Mouse (Mus musculus) kidney, adult 2 months (tissue): ENCODE measurements around the gene Srebf2. TPM values are rescaled to one million over a fixed set of nuclear protein-coding genes. Genes with fewer than 3 reads are reported as not detected.

Experiments used
- DNase-seq: peaks from one replicate; pipeline ENCODE4 v3.0.0; 2021
- H3K27ac ChIP-seq: fragments of 200-500 bp; 2 replicates; pipeline ENCODE4 v1.5.1; 2012; ENCODE audit warnings: low read depth, low read length, control low read depth, inconsistent platforms; ENCODE audit not compliant: insufficient read depth
- H3K27me3 ChIP-seq: fragments of 200-500 bp; replicated peaks from 2 replicates; pipeline ENCODE4 v1.6.1; 2012; ENCODE audit warnings: mild to moderate bottlenecking, moderate library complexity, low read length, inconsistent platforms; ENCODE audit not compliant: control insufficient read depth, insufficient read depth
- H3K36me3 ChIP-seq: fragments of 200-500 bp; 2 replicates; pipeline ENCODE4 v1.6.1; 2012; ENCODE audit warnings: mild to moderate bottlenecking, moderate library complexity, low read length, inconsistent platforms; ENCODE audit not compliant: control insufficient read depth, insufficient read depth
- H3K4me1 ChIP-seq: fragments of 200-500 bp; 2 replicates; pipeline ENCODE4 v1.6.1; 2011; ENCODE audit warnings: low read length; ENCODE audit not compliant: control insufficient read depth, insufficient read depth
- H3K4me3 ChIP-seq: fragments of 200-500 bp; 2 replicates; pipeline ENCODE4 v1.5.1; 2011; ENCODE audit warnings: mild to moderate bottlenecking, low read depth, low read length, control low read depth; ENCODE audit not compliant: insufficient read depth
- CTCF ChIP-seq: fragments of 200-500 bp; conservative IDR thresholded peaks from 2 replicates; pipeline ENCODE4 v1.5.1; 2011; ENCODE audit warnings: low read depth, mild to moderate bottlenecking, control low read depth, low read length, moderate library complexity, mixed read lengths; ENCODE audit not compliant: insufficient read depth, insufficient read length
- POLR2A ChIP-seq: fragments of 200-500 bp; IDR thresholded peaks from one replicate; pipeline ENCODE4 v1.6.1; 2011; ENCODE audit warnings: low read depth, low read length, control low read depth
- WGBS: fragments of 180-500 bp; shearing (Covaris S2); methylation state at CpG from one replicate; pipeline ENCODE4 v1.1.7; 2018; 5-methylcytosine and 5-hydroxymethylcytosine counted together
- polyA plus RNA-seq: library from polyadenylated mRNA; depleted of rRNA; stranded (reverse); fragments of >200 nt; gene quantifications from 2 replicates; pipeline ENCODE4 v1.2.3, GENCODE M21; 2012

Gene Srebf2
- polyA plus RNA-seq, 1 experiment: 102 TPM

DNA sequence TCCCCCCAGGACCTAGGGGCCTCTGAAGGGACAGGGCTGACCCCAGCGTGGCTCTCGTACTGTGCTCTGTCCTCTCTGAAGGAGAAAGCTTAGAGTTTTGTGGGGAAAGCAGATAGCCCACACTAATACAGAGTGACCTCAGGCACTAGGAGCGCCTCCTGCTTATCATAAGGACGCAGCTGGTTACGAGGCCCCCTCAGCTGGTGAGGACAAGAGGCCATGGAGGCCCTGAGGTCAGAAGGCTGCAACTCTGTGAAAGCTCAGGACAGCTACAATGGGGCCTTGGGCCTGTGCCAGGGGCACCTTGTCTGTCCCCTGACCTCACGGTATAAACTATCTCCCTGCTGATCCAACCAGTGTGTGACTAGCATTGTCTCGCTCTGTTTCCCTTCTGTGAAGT is 37.2 kb downstream of the Srebf2 start:
- peak overlapping the region; percentile 82 for H3K27ac ChIP-seq
- no peak overlapping the region for H3K4me3 ChIP-seq
- WGBS: 57% methylated on average over 7 of the region's 7 CpGs
- DNase-seq: peak; percentile 80
- H3K4me1 ChIP-seq: peaks cover 12% of the 10 kb centered on the region
- TF ChIP-seq POLR2A (no peak), CTCF (no peak)
- H3K36me3 ChIP-seq: peaks cover 1% of the 10 kb centered on the region
- H3K27me3 ChIP-seq: no peaks in the 10 kb centered on the region

DNA sequence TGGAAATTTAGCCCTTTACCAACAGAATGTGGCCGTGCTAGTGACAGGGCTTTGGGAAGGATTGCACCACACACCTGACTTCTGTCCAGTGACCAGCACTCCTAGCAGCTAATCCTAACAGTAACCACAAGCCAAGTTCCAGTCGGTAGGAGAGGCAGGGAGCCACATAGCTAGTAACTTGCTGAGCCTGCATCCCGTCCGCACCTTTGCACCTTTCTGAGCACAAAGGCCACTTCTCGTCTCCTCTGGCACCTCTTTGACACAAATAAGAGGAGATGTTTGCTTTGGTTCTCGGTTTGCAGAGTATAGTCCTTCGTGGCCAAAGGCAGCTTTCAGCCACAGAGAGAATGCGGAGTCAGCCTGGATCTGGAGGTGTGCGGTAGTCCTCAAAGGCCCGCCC is 37.7 kb downstream of the Srebf2 start:
- Histone ChIP-seq H3K36me3 (peaks cover 1% of the 10 kb centered on the region; the same call in 1 of the 2 replicates), H3K27ac (peak overlapping the region; percentile 83), H3K27me3 (no peaks in the 10 kb centered on the region), H3K4me3 (no peak overlapping the region), H3K4me1 (peaks cover 12% of the 10 kb centered on the region)
- peak; percentile 93 for DNase-seq
- WGBS: 48% methylated on average over 10 of the region's 10 CpGs
- no peak for TF ChIP-seq CTCF
- no peak for TF ChIP-seq POLR2A

DNA sequence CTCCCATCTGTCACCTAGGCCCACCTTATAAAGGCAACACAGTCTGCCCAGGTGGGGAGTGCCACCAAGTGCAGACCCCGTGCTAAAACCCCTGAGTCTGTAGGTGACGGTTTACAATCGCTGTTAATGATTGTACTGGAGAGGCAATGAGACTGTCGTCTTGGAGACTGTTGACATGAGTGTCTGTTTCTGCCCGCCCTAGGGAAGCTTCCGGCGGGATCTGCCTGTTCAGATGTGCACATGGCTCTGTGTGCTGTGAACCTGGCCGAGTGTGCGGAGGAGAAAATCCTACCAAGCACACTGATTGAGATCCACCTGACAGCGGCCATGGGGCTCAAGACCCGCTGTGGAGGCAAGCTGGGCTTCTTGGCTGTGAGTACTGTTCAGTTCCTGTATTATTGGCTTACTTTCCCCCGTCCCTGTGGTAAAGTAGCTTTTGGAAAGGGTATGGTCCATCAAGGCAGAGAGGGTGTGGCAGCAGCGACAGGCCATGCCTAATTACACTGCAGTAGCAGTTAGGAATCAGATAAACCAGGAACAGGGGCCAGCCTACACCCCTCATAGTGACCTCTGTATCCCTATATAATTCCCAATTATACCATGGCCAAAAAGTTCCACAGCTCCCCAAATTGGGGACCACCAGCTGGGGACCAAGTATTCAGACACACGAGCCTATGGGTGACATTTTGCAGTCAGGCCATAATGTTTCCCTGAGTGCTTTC is 38.2 kb downstream of the Srebf2 start:
- H3K4me3 ChIP-seq: no peak overlapping the region

DNA sequence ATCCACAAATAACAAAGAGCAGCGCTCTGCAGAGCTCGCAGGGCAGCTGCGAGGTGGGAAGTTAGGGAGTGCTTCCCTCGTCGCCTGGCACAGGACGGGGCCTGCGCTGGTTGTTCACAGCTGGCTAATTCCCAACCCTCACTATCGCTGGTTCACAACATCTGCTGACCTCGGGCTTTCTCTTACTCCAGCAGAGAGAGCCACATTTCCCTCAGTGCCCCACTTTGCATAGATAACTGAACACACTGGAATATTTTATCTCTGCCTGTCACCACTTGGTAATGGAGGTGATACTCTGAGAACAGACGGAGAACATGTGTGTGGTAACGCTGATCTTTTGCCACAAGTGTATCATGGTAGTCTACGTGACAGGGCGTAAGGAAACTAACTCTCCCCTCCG is 39.1 kb downstream of the Srebf2 start:
- H3K27me3 ChIP-seq: no peaks in the 10 kb centered on the region
- 0 out of 2 replicates have a peak, but pooled peaks cover 1% of the 10 kb centered on the region for H3K36me3 ChIP-seq
- no peak overlapping the region for H3K27ac ChIP-seq
- TF ChIP-seq POLR2A (no peak), CTCF (no peak)
- H3K4me1 ChIP-seq: peaks cover 12% of the 10 kb centered on the region
- H3K4me3 ChIP-seq: no peak overlapping the region
- WGBS: 70% methylated on average over 14 of the region's 14 CpGs
- peak; percentile 62 for DNase-seq

More for the DNA sequence above, 38.2 kb downstream of the Srebf2 start:
- peaks cover 12% of the 10 kb centered on the region for H3K4me1 ChIP-seq
- 0 out of 2 replicates have a peak, but pooled peaks cover 1% of the 10 kb centered on the region for H3K36me3 ChIP-seq
- no peaks in the 10 kb centered on the region for H3K27me3 ChIP-seq
- 62% methylated on average over 14 of the region's 14 CpGs for WGBS
- TF ChIP-seq CTCF: no peak
- no peak for TF ChIP-seq POLR2A
- peak overlapping the region; percentile 83 for H3K27ac ChIP-seq
- no peak for DNase-seq

DNA sequence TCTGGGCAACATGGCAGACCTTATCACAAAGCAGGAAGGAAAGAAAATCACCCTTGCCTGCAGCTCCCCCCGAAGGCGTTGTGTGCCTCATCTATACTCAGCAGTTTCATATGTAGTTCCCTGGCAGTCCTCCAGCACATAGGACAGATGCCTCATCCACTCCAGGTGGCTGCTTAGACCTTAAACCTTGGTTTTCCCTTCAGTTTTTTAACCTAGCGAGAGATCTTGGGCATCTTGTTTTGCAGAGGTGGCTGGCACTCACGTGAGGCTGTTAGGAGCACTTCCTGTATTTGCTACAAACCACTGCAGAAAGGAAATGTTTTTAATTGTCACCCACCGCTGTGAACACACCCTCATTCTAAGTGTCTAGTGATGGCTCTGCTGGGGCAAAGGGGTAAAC is 40.0 kb downstream of the Srebf2 start:
- DNase-seq: no peak
- 75% methylated on average over 5 of the region's 5 CpGs for WGBS
- Histone ChIP-seq H3K36me3 (no peaks in the 10 kb centered on the region; the same call in 1 of the 2 replicates), H3K27me3 (no peaks in the 10 kb centered on the region), H3K4me3 (no peak overlapping the region), H3K27ac (no peak overlapping the region), H3K4me1 (peaks cover 12% of the 10 kb centered on the region)
- TF ChIP-seq CTCF: no peak
- TF ChIP-seq POLR2A: no peak

DNA sequence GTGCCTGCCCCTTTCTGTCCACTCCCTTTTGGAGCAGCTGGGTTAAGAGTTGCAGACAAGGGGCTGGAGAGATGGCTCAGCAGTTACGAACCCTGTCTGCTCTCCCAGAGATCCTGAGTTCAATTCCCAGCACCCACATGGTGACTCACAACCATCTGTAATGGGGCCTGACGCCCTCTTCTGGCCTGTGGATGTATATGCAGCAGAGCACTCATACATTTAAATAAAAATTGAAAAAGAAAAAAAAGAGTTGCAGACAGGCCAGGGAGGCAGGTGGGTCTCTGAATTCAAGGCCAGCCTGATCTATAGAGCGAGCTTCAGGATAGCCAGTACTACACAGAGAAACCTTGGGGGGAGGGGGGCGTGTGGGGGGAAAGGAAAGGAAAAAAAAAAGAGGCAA is 40.4 kb downstream of the Srebf2 start:
- TF ChIP-seq CTCF (no peak), POLR2A (no peak)
- Histone ChIP-seq H3K4me3 (no peak overlapping the region), H3K36me3 (no peaks in the 10 kb centered on the region; the same call in 1 of the 2 replicates), H3K27me3 (no peaks in the 10 kb centered on the region), H3K27ac (no peak overlapping the region), H3K4me1 (peaks cover 12% of the 10 kb centered on the region)
- WGBS: 93% methylated on average over 4 of the region's 4 CpGs
- no peak for DNase-seq

DNA sequence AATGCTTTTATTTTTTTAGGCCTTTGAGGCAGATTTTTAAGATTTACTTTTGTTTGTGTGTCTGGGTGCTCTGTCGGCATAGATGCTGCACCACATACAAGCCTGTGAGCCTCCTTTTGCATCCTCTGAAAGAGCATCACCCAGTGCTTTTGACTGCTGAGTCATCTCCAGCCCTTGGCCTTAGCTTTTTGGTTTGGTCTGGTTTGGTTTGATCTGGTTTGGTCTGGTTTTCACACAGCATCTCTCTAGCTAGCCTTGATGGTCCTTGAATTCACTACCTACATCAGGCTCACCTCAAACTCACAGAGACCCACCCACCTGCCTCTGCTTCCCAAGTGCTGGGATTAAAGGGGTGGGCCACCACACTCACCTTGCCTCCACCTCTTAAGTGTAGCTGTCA is 40.9 kb downstream of the Srebf2 start:
- Histone ChIP-seq H3K27ac (no peak overlapping the region), H3K36me3 (no peaks in the 10 kb centered on the region; the same call in 1 of the 2 replicates), H3K27me3 (no peaks in the 10 kb centered on the region), H3K4me1 (peaks cover 12% of the 10 kb centered on the region), H3K4me3 (no peak overlapping the region)
- TF ChIP-seq POLR2A: no peak
- no peak for TF ChIP-seq CTCF
- peak; percentile 14 for DNase-seq
- WGBS: 61% methylated on average over 1 of the region's 1 CpGs
